Mouse (Mus musculus): ENCODE results near the gene Immp2l.

GRCm38 (mm10) chr12:41494620-41495019 lies 470.7 kb downstream of the Immp2l start:
- TF ChIP-seq HCFC1 (IDR thresholded peaks at IDR 0.05; ENCODE audit: borderline replicate concordance, insufficient read depth, low read length) (no peak), ZC3H11A (IDR thresholded peaks at IDR 0.05; ENCODE audit: borderline replicate concordance, low read depth, low read length) (peak; percentile 67; the same call in 1 of the 2 replicates), MAFK (IDR thresholded peaks at IDR 0.05; ENCODE audit: insufficient read depth, low read depth, low read length) (no peak), ZNF384 (IDR thresholded peaks at IDR 0.05; ENCODE audit: low read depth, low read length) (no peak)

Measured in ES-E14 (cell line).